Mouse (Mus musculus): ENCODE results near the gene Cldn9. TPM values are rescaled to one million over a fixed set of nuclear protein-coding genes. Genes with fewer than 3 reads are reported as not detected.

Cldn9 gene
- polyA plus RNA-seq, 1 experiment from 2014 or later = 0.32 TPM

- 60% methylated on average over 9 of the region's 9 CpGs for WGBS
- Histone ChIP-seq H3K9me3 (no peaks in the 10 kb centered on the region), H3K4me3 (peak overlapping the region; percentile 41), H3K36me3 (peaks cover 5% of the 10 kb centered on the region; the same call in 1 of the 2 replicates), H3K9ac (no peak overlapping the region), H3K4me2 (no peak overlapping the region), H3K27me3 (replicated peaks) (peaks cover 79% of the 10 kb centered on the region), H3K4me1 (peaks cover 24% of the 10 kb centered on the region), H3K27ac (replicated peaks) (no peak overlapping the region)
- ATAC-seq (ENCODE audit: extremely low read depth, insufficient number of reproducible peaks, low FRiP score, low TSS enrichment) = no peak
Measured at GRCm38 (mm10) chr17:23680336-23680735, 3.5 kb downstream of the Cldn9 start.

DNA sequence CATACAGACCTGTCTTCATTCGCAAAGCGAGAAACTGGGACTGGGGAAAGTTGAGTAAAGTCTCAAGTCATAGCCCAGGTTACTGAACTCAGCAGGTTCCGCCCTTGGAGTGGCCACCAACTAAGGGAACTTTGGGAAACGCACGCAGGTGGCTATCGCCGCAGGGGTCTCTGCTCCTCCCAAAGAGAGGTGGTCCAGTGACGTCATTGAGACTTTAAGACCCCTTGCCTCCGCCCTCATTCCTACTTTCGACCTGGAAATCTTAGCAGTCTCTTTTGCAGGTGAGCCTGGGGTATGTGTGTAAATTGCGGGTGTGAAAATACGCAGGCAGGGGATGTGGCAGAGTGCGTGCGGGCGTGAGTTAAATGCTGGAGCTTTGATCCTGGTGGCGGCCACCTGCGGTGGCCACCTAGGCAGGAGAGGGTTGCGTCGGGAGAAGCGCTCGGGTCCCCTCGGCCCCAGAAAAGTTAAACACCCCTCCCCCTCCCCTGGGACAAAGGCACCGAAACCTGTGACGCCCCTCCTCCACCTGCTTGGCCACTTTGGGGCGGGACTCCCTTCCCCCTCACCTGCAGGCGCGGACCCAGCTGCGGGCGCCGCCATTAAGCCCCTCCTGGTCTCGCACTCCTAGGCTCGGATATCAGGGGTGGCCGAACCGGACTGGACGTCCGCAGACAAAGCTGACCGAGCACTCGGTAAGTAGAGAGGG lies 4.5 kb downstream of the Cldn9 start, which contains the start of gene Cldn6:
Gene Cldn6, plus strand, starts transcription at position 123 of the 709 bp plus-strand sequence.
- Histone ChIP-seq H3K4me3 (peak within 1 kb of the TSS; percentile 41), H3K9me3 (no peaks in the 10 kb centered on the region), H3K27me3 (replicated peaks) (peaks cover 68% of the 10 kb centered on the region), H3K9ac (peak within 1 kb of the TSS; percentile 58; the same call in 1 of the 2 replicates), H3K27ac (replicated peaks) (no peak within 1 kb of the TSS), H3K4me2 (peak within 1 kb of the TSS; percentile 61), H3K36me3 (peaks cover 5% of the 10 kb centered on the region; the same call in 1 of the 2 replicates), H3K4me1 (peaks cover 34% of the 10 kb centered on the region)
- 2% methylated on average over 38 of the region's 38 CpGs for WGBS
- ATAC-seq (ENCODE audit: extremely low read depth, insufficient number of reproducible peaks, low FRiP score, low TSS enrichment) = no peak

- H3K4me1 ChIP-seq = peaks cover 46% of the 10 kb centered on the region
- H3K9me3 ChIP-seq = no peaks in the 10 kb centered on the region
- peaks cover 48% of the 10 kb centered on the region for H3K27me3 ChIP-seq (replicated peaks)
- H3K9ac ChIP-seq = peak within 1 kb of the TSS; percentile 86
- H3K4me3 ChIP-seq = peak within 1 kb of the TSS; percentile 79
- H3K27ac ChIP-seq (replicated peaks) = peak within 1 kb of the TSS; percentile 98
- under 1% methylated on average over 34 of the region's 34 CpGs for WGBS
- ATAC-seq (ENCODE audit: extremely low read depth, insufficient number of reproducible peaks, low FRiP score, low TSS enrichment) = no peak
- peak within 1 kb of the TSS; percentile 88 for H3K4me2 ChIP-seq
- peaks cover 6% of the 10 kb centered on the region for H3K36me3 ChIP-seq
Measured at GRCm38 (mm10) chr17:23677236-23677679, 6.6 kb downstream of the Cldn9 start, which contains the start of gene Tnfrsf12a. Gene Tnfrsf12a (minus strand): TSS chr17:23677468.

DNA sequence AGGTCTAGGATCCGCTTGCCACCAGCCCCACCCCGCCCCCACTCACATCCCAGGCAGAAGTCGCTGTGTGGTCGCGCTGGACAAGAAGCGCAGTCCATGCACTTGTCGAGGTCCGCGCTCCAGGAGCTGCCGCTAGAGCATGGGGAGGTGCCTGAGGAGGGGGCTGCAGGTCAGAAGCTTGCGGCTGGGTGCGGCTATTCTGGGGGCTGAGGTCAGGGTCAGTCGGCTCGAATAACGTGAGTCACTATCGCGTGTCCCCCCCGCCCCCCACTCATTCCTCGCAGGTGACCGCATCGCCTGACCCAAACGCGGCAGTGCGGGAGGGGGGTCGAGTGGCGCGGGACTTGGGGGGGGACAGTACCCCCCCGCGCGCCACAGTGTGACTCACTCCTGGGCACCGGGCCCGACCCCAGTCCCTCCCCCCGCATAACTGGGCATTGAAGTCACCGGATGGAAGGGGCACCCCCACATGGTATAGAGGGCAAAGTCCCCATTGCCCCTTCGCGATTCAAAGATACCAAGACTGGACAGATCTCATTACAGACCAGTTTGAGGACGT lies 7.3 kb downstream of the Cldn9 start:
- Histone ChIP-seq H3K36me3 (peaks cover 10% of the 10 kb centered on the region), H3K4me2 (peak overlapping the region; percentile 88), H3K9me3 (no peaks in the 10 kb centered on the region), H3K9ac (peak overlapping the region; percentile 86), H3K4me1 (peaks cover 47% of the 10 kb centered on the region), H3K27ac (replicated peaks) (peak overlapping the region; percentile 98), H3K4me3 (peak overlapping the region; percentile 79), H3K27me3 (replicated peaks) (peaks cover 41% of the 10 kb centered on the region)
- under 1% methylated on average over 36 of the region's 37 CpGs for WGBS
- ATAC-seq (ENCODE audit: extremely low read depth, insufficient number of reproducible peaks, low FRiP score, low TSS enrichment) = peak; percentile 21; the same call in 1 of the 2 replicates

DNA sequence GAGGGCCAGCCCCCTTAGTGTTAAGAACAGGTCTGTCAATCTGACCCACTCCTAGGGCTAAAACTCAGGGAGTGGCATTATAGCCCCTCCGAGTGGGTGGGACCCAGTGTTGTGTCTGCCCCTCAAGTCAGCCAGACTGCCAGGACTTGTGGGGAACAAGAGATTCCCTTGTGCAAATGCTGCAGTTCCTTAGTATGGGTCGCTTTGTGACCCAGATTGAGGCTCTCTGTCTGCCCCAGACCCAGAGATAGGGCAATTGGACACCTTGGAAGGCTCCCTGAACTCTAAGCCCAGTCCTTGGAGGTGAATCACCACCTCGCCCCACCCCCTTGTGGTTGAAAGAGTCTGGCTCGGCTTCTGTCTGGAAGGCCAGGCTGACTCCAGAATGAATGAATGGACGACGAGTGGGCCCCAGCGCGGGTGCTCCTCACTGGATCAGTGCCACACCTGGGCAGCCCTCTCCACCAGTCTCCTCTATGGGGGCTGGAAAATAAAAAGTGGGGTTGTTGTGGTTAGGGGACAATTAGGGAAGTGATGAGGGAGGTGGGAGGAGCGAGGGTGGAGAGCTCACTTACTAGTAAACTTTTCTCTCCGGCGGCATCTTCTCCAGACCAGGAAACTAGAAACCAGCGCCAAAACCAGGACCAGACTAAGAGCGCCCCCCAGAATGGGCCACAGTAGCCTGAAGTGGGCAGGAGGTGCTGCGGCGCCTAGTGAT lies 8.1 kb downstream of the Cldn9 start:
- Histone ChIP-seq H3K36me3 (peaks cover 12% of the 10 kb centered on the region), H3K4me3 (peak overlapping the region; percentile 79), H3K4me1 (peaks cover 47% of the 10 kb centered on the region), H3K27me3 (replicated peaks) (peaks cover 33% of the 10 kb centered on the region), H3K27ac (replicated peaks) (peak overlapping the region; percentile 98), H3K4me2 (peak overlapping the region; percentile 88), H3K9me3 (no peaks in the 10 kb centered on the region), H3K9ac (peak overlapping the region; percentile 86)
- no peak for ATAC-seq (ENCODE audit: extremely low read depth, insufficient number of reproducible peaks, low FRiP score, low TSS enrichment)
- 9% methylated on average over 15 of the region's 15 CpGs for WGBS

DNA sequence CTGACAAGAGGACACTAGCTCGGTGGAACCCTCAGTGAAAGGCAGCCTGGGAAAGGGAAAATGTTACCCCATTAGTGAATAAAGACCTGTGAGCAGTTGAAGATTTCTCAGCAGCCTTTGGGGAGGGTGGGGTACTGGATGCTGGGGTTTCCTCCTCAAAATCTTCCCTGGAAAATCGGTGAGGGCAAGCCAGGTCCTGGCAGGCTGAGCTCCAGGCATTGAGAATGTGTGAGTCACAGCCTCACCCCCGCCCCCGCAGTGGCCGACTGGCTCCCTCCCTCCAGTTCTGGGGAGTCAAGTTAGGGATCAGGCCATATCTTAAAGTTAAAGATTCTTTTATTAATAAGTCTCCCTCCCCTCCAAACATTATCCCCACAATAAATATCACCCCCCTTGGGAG lies 8.7 kb downstream of the Cldn9 start:
- ATAC-seq (ENCODE audit: extremely low read depth, insufficient number of reproducible peaks, low FRiP score, low TSS enrichment) = no peak
- H3K4me2 ChIP-seq = peak overlapping the region; percentile 88
- H3K27ac ChIP-seq (replicated peaks) = peak overlapping the region; percentile 98
- 14% methylated on average over 5 of the region's 5 CpGs for WGBS
- no peaks in the 10 kb centered on the region for H3K9me3 ChIP-seq
- H3K9ac ChIP-seq = peak overlapping the region; percentile 86
- H3K27me3 ChIP-seq (replicated peaks) = peaks cover 27% of the 10 kb centered on the region
- H3K36me3 ChIP-seq = peaks cover 18% of the 10 kb centered on the region
- H3K4me1 ChIP-seq = peaks cover 47% of the 10 kb centered on the region
- H3K4me3 ChIP-seq = peak overlapping the region; percentile 79

DNA sequence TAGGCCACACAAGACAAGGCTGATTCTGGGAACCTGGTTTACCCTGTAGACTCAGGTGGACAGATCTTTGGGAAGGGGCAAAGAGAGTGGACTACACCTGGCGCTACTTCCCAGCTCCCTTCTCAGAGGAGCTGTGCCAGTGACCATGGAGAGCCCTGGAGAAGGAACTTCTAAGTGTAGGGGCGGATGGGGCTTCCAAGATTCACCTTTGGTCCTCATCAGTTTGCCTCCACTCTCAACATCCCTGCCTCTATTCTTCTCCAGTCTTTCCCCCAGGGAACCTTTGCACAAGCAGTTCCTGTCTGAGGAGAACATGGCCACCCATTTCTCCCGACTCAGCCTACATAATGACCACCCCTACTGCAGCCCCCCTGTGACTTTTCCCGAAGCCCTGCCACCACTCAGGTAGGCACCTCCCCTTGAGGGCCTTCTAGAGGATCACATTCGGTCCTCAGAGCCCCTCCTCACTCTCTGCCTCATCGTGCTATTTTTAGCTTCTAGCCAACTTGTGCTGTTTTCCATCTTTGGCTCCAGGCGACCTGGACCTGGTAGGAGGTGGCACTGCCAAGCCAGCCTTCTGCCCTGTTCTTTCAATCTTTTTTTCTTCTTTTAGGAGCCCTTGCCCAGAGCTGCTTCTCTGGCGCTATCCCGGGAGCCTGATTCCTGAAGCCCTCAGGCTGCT lies 9.4 kb downstream of the Cldn9 start:
- H3K4me3 ChIP-seq = peak overlapping the region; percentile 79
- no peaks in the 10 kb centered on the region for H3K9me3 ChIP-seq
- peaks cover 25% of the 10 kb centered on the region for H3K36me3 ChIP-seq
- ATAC-seq (ENCODE audit: extremely low read depth, insufficient number of reproducible peaks, low FRiP score, low TSS enrichment) = no peak
- H3K27me3 ChIP-seq (replicated peaks) = peaks cover 20% of the 10 kb centered on the region
- peak overlapping the region; percentile 88 for H3K4me2 ChIP-seq
- 16% methylated on average over 9 of the region's 9 CpGs for WGBS
- peaks cover 44% of the 10 kb centered on the region for H3K4me1 ChIP-seq
- H3K27ac ChIP-seq (replicated peaks) = peak overlapping the region; percentile 98
- H3K9ac ChIP-seq = peak overlapping the region; percentile 86

- WGBS = under 1% methylated on average over 45 of the region's 45 CpGs
- H3K27me3 ChIP-seq (replicated peaks) = peaks cover 11% of the 10 kb centered on the region
- no peaks in the 10 kb centered on the region for H3K9me3 ChIP-seq
- H3K9ac ChIP-seq = peak within 1 kb of the TSS; percentile 86
- peak within 1 kb of the TSS; percentile 88 for H3K4me2 ChIP-seq
- peak; percentile 83 for ATAC-seq (ENCODE audit: extremely low read depth, insufficient number of reproducible peaks, low FRiP score, low TSS enrichment)
- peaks cover 41% of the 10 kb centered on the region for H3K4me1 ChIP-seq
- peak within 1 kb of the TSS; percentile 98 for H3K27ac ChIP-seq (replicated peaks)
- peaks cover 34% of the 10 kb centered on the region for H3K36me3 ChIP-seq
- H3K4me3 ChIP-seq = peak within 1 kb of the TSS; percentile 79
Measured at GRCm38 (mm10) chr17:23673424-23674073, 10.3 kb downstream of the Cldn9 start, which contains the start of the genes Hcfc1r1 and Thoc6. Gene Hcfc1r1 (plus strand): TSS chr17:23673596. Gene Thoc6 (minus strand): TSS chr17:23673882.

DNA sequence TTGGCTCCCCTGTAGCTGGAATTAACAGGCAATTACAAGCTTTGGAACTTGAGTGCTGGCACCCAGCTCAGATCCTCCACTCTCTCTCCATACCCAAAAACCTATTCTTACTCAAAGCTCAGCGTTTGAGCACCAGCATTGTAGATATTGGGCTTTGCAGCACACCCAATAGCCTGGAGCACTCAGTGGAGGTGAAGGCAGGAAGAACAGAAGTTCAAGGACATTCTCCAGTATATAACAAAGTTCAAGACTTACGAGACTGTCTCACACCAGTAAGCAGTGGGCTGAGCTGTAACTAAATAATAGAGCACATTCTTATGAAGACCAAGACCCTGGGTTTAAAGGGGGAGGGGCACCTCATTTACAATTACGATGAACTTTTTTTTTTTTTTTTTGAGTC lies 11.1 kb downstream of the Cldn9 start:
- no peak for ATAC-seq (ENCODE audit: extremely low read depth, insufficient number of reproducible peaks, low FRiP score, low TSS enrichment)
- no peak overlapping the region for H3K27ac ChIP-seq (replicated peaks)
- H3K4me2 ChIP-seq = peak overlapping the region; percentile 88
- no peaks in the 10 kb centered on the region for H3K9me3 ChIP-seq
- H3K9ac ChIP-seq = peak overlapping the region; percentile 86
- peaks cover 40% of the 10 kb centered on the region for H3K4me1 ChIP-seq
- 68% methylated on average over 3 of the region's 3 CpGs for WGBS
- peaks cover 42% of the 10 kb centered on the region for H3K36me3 ChIP-seq
- peaks cover 3% of the 10 kb centered on the region for H3K27me3 ChIP-seq (replicated peaks)
- H3K4me3 ChIP-seq = peak overlapping the region; percentile 79

- Histone ChIP-seq H3K4me1 (peaks cover 35% of the 10 kb centered on the region), H3K36me3 (peaks cover 54% of the 10 kb centered on the region)
Measured at GRCm38 (mm10) chr17:23671519-23671918, 12.3 kb downstream of the Cldn9 start.

More at GRCm38 (mm10) chr17:23671519-23671918, 12.3 kb downstream of the Cldn9 start:
- Histone ChIP-seq H3K9ac (no peak overlapping the region), H3K4me3 (no peak overlapping the region), H3K27ac (replicated peaks) (no peak overlapping the region), H3K4me2 (no peak overlapping the region), H3K27me3 (replicated peaks) (no peaks in the 10 kb centered on the region), H3K9me3 (no peaks in the 10 kb centered on the region)
- ATAC-seq (ENCODE audit: extremely low read depth, insufficient number of reproducible peaks, low FRiP score, low TSS enrichment) = no peak
- WGBS = 82% methylated on average over 3 of the region's 3 CpGs

All from heart, embryonic 13.5 days (tissue).